Mouse (Mus musculus) mesoderm, embryonic 11.5 days (tissue): Measurements from ENCODE around the gene Wnt9a.

Source experiments
- DNase-seq: peaks from one replicate; pipeline ENCODE4 v3.0.0-alpha.2; 2012; ENCODE audit warnings: low read depth, low spot score

Gene Wnt9a

GRCm38 (mm10) chr11:59302700-59303569, 3.8 kb upstream of the Wnt9a start:
- DNase-seq, result peak; percentile 86

- DNase-seq, result no peak
Measured at GRCm38 (mm10) chr11:59305008-59305820, 1.5 kb upstream of the Wnt9a start.

GRCm38 (mm10) chr11:59305821-59306215, 910 bp upstream of the Wnt9a start:
- DNase-seq, result no peak

GRCm38 (mm10) chr11:59307422-59308163, 865 bp downstream of the Wnt9a start:
- peak; percentile 72 for DNase-seq

- no peak for DNase-seq
Measured at GRCm38 (mm10) chr11:59308164-59308542, 1.4 kb downstream of the Wnt9a start.

- no peak for DNase-seq
Measured at GRCm38 (mm10) chr11:59308625-59309024, 1.9 kb downstream of the Wnt9a start.

GRCm38 (mm10) chr11:59309106-59309805, 2.5 kb downstream of the Wnt9a start:
- DNase-seq, result peak; percentile 71

- DNase-seq, result no peak
Measured at GRCm38 (mm10) chr11:59309976-59310375, 3.2 kb downstream of the Wnt9a start.

- no peak for DNase-seq
Measured at GRCm38 (mm10) chr11:59312060-59312459, 5.3 kb downstream of the Wnt9a start.

- DNase-seq, result no peak
Measured at GRCm38 (mm10) chr11:59312501-59312900, 5.8 kb downstream of the Wnt9a start.

- DNase-seq, result no peak
Measured at GRCm38 (mm10) chr11:59313029-59313811, 6.5 kb downstream of the Wnt9a start.

- DNase-seq, result no peak
Measured at GRCm38 (mm10) chr11:59313944-59314343, 7.2 kb downstream of the Wnt9a start.

- DNase-seq, result no peak
Measured at GRCm38 (mm10) chr11:59316517-59316916, 9.8 kb downstream of the Wnt9a start.

GRCm38 (mm10) chr11:59322988-59323387, 16.3 kb downstream of the Wnt9a start:
- no peak for DNase-seq

- no peak for DNase-seq
Measured at GRCm38 (mm10) chr11:59324777-59325176, 18.0 kb downstream of the Wnt9a start.

GRCm38 (mm10) chr11:59327625-59328024, 20.9 kb downstream of the Wnt9a start:
- no peak for DNase-seq

- DNase-seq, result no peak
Measured at GRCm38 (mm10) chr11:59329616-59330015, 22.9 kb downstream of the Wnt9a start.

- DNase-seq, result peak; percentile 77
Measured at GRCm38 (mm10) chr11:59330560-59330959, 23.8 kb downstream of the Wnt9a start.

GRCm38 (mm10) chr11:59331167-59331869, 24.6 kb downstream of the Wnt9a start:
- DNase-seq, result no peak

GRCm38 (mm10) chr11:59332938-59333337, 26.2 kb downstream of the Wnt9a start:
- no peak for DNase-seq
